Mouse (Mus musculus) heart, embryonic 15.5 days (tissue): Measurements from ENCODE around the gene Odf3. TPM values are rescaled to one million over a fixed set of nuclear protein-coding genes. Genes with fewer than 3 reads are reported as not detected.
"Not testable (repeated sequence)": the region's sequence is repeated elsewhere in the genome, so short reads cannot be mapped to it uniquely, and the experiment has no call there.

Experiments
- ATAC-seq: fragments of 200-750 bp; cut with Nextera tagmentation; replicated peaks from 2 replicates; pipeline ENCODE4 v1.8.0; 2017; ENCODE audit warnings: low read depth, moderate TSS enrichment; ENCODE audit not compliant: insufficient number of reproducible peaks, insufficient read depth, low FRiP score
- H3K27ac ChIP-seq: fragments of 300-500 bp; sonication (generic); 2 replicates; pipeline ENCODE4 v1.5.1; 2015; ENCODE audit warnings: mild to moderate bottlenecking, inconsistent platforms
- H3K27me3 ChIP-seq: fragments of 300-500 bp; sonication (generic); 2 replicates; pipeline ENCODE4 v1.6.1; 2015; ENCODE audit warnings: inconsistent platforms
- H3K36me3 ChIP-seq: fragments of 300-500 bp; sonication (generic); 2 replicates; pipeline ENCODE4 v1.6.1; 2015; ENCODE audit warnings: mild to moderate bottlenecking, inconsistent platforms
- H3K4me1 ChIP-seq: fragments of 300-500 bp; sonication (generic); replicated peaks from 2 replicates; pipeline ENCODE4 v1.6.1; 2015; ENCODE audit warnings: inconsistent platforms
- H3K4me2 ChIP-seq: fragments of 300-500 bp; sonication (generic); 2 replicates; pipeline ENCODE4 v1.6.1; 2015; ENCODE audit warnings: inconsistent platforms, mild to moderate bottlenecking, moderate library complexity
- H3K4me3 ChIP-seq: fragments of 300-500 bp; sonication (generic); 2 replicates; pipeline ENCODE4 v1.5.1; 2015; ENCODE audit warnings: mild to moderate bottlenecking, inconsistent platforms
- H3K9ac ChIP-seq: fragments of 300-500 bp; sonication (generic); 2 replicates; pipeline ENCODE4 v1.6.1; 2015; ENCODE audit warnings: mild to moderate bottlenecking, inconsistent platforms
- H3K9me3 ChIP-seq: fragments of 300-500 bp; sonication (generic); replicated peaks from 2 replicates; pipeline ENCODE4 v1.6.1; 2016; ENCODE audit warnings: inconsistent platforms
- WGBS: fragments of 180-500 bp; shearing (Covaris S2); methylation state at CpG from one replicate; pipeline ENCODE4 v1.1.7; 2015; ENCODE audit warnings: mixed read lengths; 5-methylcytosine and 5-hydroxymethylcytosine counted together
- polyA plus RNA-seq: library from polyadenylated mRNA; unstranded; fragments of >200 nt; fragmentation: Nextera tagmentation; extraction: Ambion mirVana; gene quantifications from 2 replicates; pipeline ENCODE4 v1.2.1, GENCODE M21; 2015

The Odf3 gene
- polyA plus RNA-seq, 1 experiment from 2014 or later, result not detected

DNA sequence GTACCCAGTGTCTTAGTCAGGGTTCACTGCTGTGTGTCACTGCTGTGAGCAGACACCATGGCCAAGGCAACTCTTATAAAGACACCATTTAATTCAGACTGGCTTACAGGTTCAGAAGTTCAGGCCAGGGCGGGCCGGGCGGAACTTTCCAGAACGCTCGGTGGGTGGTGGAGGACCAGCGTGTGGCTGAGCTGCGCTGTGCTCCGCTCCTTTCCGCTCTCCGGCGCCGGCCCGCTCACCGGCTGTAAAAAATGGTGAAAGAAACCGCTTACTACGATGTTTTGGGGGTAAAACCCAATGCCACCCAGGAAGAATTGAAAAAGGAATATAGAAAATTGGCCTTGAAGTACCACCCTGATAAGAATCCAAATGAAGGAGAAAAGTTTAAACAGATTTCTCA lies 43.0 kb downstream of the Odf3 start:
- not testable (repeated sequence) for H3K9ac ChIP-seq, H3K27me3 ChIP-seq, H3K4me1 ChIP-seq, H3K4me2 ChIP-seq, H3K4me3 ChIP-seq, ATAC-seq, H3K27ac ChIP-seq, H3K9me3 ChIP-seq
- H3K36me3 ChIP-seq, result peaks cover 72% of the 10 kb centered on the region
- 92% methylated on average over 16 of the region's 16 CpGs for WGBS

GRCm38 (mm10) chr7:140894031-140894430 lies 46.4 kb downstream of the Odf3 start:
- WGBS, result 93% methylated on average over 7 of the region's 7 CpGs
- H3K36me3 ChIP-seq, result peaks cover 73% of the 10 kb centered on the region

DNA sequence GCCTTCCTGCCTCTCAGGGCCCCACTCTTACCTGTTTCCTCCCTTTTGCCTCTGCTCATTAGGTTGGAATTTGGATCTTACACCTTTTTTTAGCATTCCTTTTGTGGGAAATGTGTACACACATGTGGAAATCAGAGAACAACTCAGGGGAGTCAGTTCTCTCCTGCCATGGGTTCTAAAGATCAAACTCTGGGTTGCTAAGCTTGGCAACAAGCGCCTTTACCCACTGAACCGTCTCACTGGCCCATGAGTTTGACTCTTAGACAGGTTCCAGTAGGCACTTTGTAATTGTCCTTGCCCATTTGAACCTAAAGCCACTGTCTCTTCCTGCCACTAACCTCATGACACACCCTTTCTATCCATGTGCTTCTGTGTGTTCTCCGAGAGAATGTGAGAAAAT lies 47.0 kb downstream of the Odf3 start:
- Histone ChIP-seq H3K4me1 (peaks cover 7% of the 10 kb centered on the region), H3K36me3 (peaks cover 68% of the 10 kb centered on the region), H3K27ac (no peak overlapping the region), H3K4me2 (no peak overlapping the region), H3K27me3 (no peaks in the 10 kb centered on the region), H3K4me3 (no peak overlapping the region), H3K9ac (no peak overlapping the region), H3K9me3 (no peaks in the 10 kb centered on the region)
- ATAC-seq, result no peak
- 89% methylated on average over 3 of the region's 3 CpGs for WGBS

More at GRCm38 (mm10) chr7:140894031-140894430, 46.4 kb downstream of the Odf3 start:
- Histone ChIP-seq H3K4me1 (peaks cover 1% of the 10 kb centered on the region; the same call in 1 of the 2 replicates), H3K4me3 (no peak overlapping the region), H3K27ac (no peak overlapping the region), H3K4me2 (no peak overlapping the region), H3K9ac (no peak overlapping the region), H3K27me3 (no peaks in the 10 kb centered on the region), H3K9me3 (no peaks in the 10 kb centered on the region)
- ATAC-seq, result no peak

DNA sequence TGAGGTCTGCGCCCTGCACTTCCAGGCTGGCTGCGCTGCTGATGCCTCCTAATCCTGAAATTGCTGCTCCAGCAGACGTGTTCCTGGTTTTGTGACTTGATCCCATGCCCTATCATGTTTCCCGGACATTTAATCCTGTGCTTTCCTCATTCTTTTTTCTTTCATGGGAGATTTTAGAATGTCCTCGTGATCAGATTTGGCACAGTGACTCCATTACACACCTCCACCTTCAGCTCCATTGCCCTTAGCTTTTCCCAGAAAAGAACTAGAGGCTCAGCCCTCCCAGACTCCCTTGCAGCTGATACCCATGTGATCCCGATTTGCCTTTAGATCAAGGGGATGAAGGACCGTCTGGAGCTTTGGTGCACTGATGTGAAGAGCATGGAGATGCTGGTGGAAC lies 50.3 kb downstream of the Odf3 start:
- 78% methylated on average over 7 of the region's 7 CpGs for WGBS

GRCm38 (mm10) chr7:140899121-140899520 lies 51.5 kb downstream of the Odf3 start:
- peak overlapping the region; percentile 85 for H3K27ac ChIP-seq
- peaks cover 42% of the 10 kb centered on the region for H3K36me3 ChIP-seq
- peak overlapping the region; percentile 45 for H3K4me3 ChIP-seq

More for the DNA sequence above, 50.3 kb downstream of the Odf3 start:
- Histone ChIP-seq H3K9me3 (no peaks in the 10 kb centered on the region), H3K36me3 (peaks cover 50% of the 10 kb centered on the region), H3K4me2 (no peak overlapping the region), H3K4me3 (no peak overlapping the region), H3K4me1 (peaks cover 23% of the 10 kb centered on the region), H3K9ac (no peak overlapping the region), H3K27ac (no peak overlapping the region), H3K27me3 (no peaks in the 10 kb centered on the region)
- no peak for ATAC-seq

DNA sequence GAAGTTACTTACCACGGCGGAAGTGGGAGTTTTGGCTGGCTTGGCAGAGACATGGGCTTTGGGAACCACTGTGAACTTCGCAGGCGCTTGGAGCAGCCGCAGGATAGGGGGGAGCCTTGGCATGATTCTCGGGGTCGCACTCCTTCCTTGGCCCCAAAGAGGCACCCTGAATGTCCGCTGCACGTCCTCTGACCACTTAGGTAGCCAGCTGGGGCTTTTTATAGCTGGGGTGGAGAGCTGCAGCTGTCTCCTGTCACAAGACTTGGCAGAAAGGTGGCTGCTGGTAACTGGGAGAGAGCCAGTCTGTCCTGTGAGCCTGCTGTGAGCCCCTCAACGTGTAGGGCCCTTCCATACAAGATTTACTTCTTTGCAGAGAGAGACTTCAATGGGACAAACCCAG lies 52.6 kb downstream of the Odf3 start, which contains the start of gene Cox8b:
Gene Cox8b (minus strand): TSS at position 227 of the 400 bp plus-strand sequence.
- Histone ChIP-seq H3K4me1 (peaks cover 23% of the 10 kb centered on the region), H3K9ac (peak within 1 kb of the TSS; percentile 57), H3K4me2 (peak within 1 kb of the TSS; percentile 63), H3K9me3 (no peaks in the 10 kb centered on the region), H3K27ac (peak within 1 kb of the TSS; percentile 85), H3K36me3 (peaks cover 34% of the 10 kb centered on the region), H3K4me3 (peak within 1 kb of the TSS; percentile 45), H3K27me3 (no peaks in the 10 kb centered on the region)
- WGBS, result 40% methylated on average over 10 of the region's 10 CpGs
- no peak; the same call in 1 of the 2 replicates for ATAC-seq

More at GRCm38 (mm10) chr7:140899121-140899520, 51.5 kb downstream of the Odf3 start:
- Histone ChIP-seq H3K27me3 (no peaks in the 10 kb centered on the region), H3K9ac (peak overlapping the region; percentile 57; the same call in 1 of the 2 replicates), H3K9me3 (no peaks in the 10 kb centered on the region), H3K4me2 (peak overlapping the region; percentile 63), H3K4me1 (peaks cover 23% of the 10 kb centered on the region)
- no peak for ATAC-seq
- 79% methylated on average over 3 of the region's 3 CpGs for WGBS

Other genes with a start within 250 kb of the Odf3 start
- not detected in 2 replicates for gene Olfr46, start 246.5 kb upstream of the Odf3 start, polyA plus RNA-seq
- gene Olfr61, start 218.8 kb upstream of the Odf3 start, polyA plus RNA-seq, result not detected in 2 replicates
- not detected in 2 replicates for gene Olfr53, start 201.4 kb upstream of the Odf3 start, polyA plus RNA-seq
- gene Olfr539, start 187.9 kb upstream of the Odf3 start, polyA plus RNA-seq, result not detected in 2 replicates
- not detected in 2 replicates for gene Olfr45, start 165.9 kb upstream of the Odf3 start, polyA plus RNA-seq
- not detected in 2 replicates for gene Olfr541, start 150.5 kb upstream of the Odf3 start, polyA plus RNA-seq
- not detected in 2 replicates for gene Cyp2e1, start 84.1 kb upstream of the Odf3 start, polyA plus RNA-seq
- gene Syce1, start 60.0 kb upstream of the Odf3 start, polyA plus RNA-seq, result 0.13 and 0.21 TPM in 2 replicates
- gene Zfp941, start 25.6 kb upstream of the Odf3 start, polyA plus RNA-seq, result 0.78 and 0.95 TPM in 2 replicates
- 0.68 and 1.4 TPM in 2 replicates for gene Urah, start 12.8 kb upstream of the Odf3 start, polyA plus RNA-seq
- gene Scgb1c1, start 2.3 kb upstream of the Odf3 start, polyA plus RNA-seq, result 0.36 TPM in 1 of 2 replicates, not detected in the other
- gene Gm45785, start 8.5 kb downstream of the Odf3 start, polyA plus RNA-seq, result not detected in 2 replicates
- 36.0 and 47.3 TPM in 2 replicates for gene Ric8a, start 9.2 kb downstream of the Odf3 start, polyA plus RNA-seq
- 30.2 and 31.9 TPM in 2 replicates for gene Bet1l, start 9.8 kb downstream of the Odf3 start, polyA plus RNA-seq
- gene Psmd13, start 34.2 kb downstream of the Odf3 start, polyA plus RNA-seq, result 154 and 179 TPM in 2 replicates
- 54.1 and 55.8 TPM in 2 replicates for gene Sirt3, start 34.5 kb downstream of the Odf3 start, polyA plus RNA-seq
- 309 and 515 TPM in 2 replicates for gene Cox8b, start 52.6 kb downstream of the Odf3 start, polyA plus RNA-seq
- 0.24 and 2.8 TPM in 2 replicates for gene Nlrp6, start 73.1 kb downstream of the Odf3 start, polyA plus RNA-seq
- 9.3 and 15.5 TPM in 2 replicates for gene Pgghg, start 93.6 kb downstream of the Odf3 start, polyA plus RNA-seq
- gene Ifitm5, start 102.5 kb downstream of the Odf3 start, polyA plus RNA-seq, result 1.6 and 2.5 TPM in 2 replicates
- not detected in 2 replicates for gene Gm45717, start 108.1 kb downstream of the Odf3 start, polyA plus RNA-seq
- 459 and 624 TPM in 2 replicates for gene Ifitm2, start 108.2 kb downstream of the Odf3 start, polyA plus RNA-seq
- gene Ifitm1, start 119.4 kb downstream of the Odf3 start, polyA plus RNA-seq, result 11.7 and 49.8 TPM in 2 replicates
- gene Ifitm3, start 163.0 kb downstream of the Odf3 start, polyA plus RNA-seq, result 103 and 212 TPM in 2 replicates
- 0.53 and 1.4 TPM in 2 replicates for gene Ifitm6, start 170.1 kb downstream of the Odf3 start, polyA plus RNA-seq
- gene Gm17387, start 181.3 kb downstream of the Odf3 start, polyA plus RNA-seq, result not detected in 2 replicates
- 1.0 and 2.0 TPM in 2 replicates for gene B4galnt4, start 213.3 kb downstream of the Odf3 start, polyA plus RNA-seq
- 0.97 and 5.9 TPM in 2 replicates for gene Pkp3, start 230.4 kb downstream of the Odf3 start, polyA plus RNA-seq